Mouse (Mus musculus) ES-E14 (cell line): Measurements from ENCODE around the gene Phf6. TPM values are rescaled to one million over a fixed set of nuclear protein-coding genes. Genes with fewer than 3 reads are reported as not detected.

Source experiments
- DNase-seq: peaks from one replicate; pipeline ENCODE4 v3.0.0-alpha.2; 2013; ENCODE audit warnings: low read depth, low spot score
- H3K27ac ChIP-seq: 2 replicates; pipeline ENCODE4 v1.5.1; 2012; ENCODE audit warnings: low read depth, mild to moderate bottlenecking, low read length, moderate library complexity, mixed read lengths; ENCODE audit not compliant: poor library complexity, insufficient read depth, severe bottlenecking
- H3K36me3 ChIP-seq: 2 replicates; pipeline ENCODE4 v1.6.1; 2012; ENCODE audit warnings: mild to moderate bottlenecking, low read length, moderate library complexity, mixed read lengths; ENCODE audit not compliant: control insufficient read depth, poor library complexity, insufficient read depth, severe bottlenecking
- H3K4me1 ChIP-seq, 2 experiments: fragments of 150-350 bp in 1 of 2; sonication (generic) in 1 of 2; 2 replicates each; pipeline ENCODE4 v1.6.1; 2012; ENCODE audit warnings: low read length in 2 of 2, mild to moderate bottlenecking in 1 of 2, mixed read lengths in 1 of 2; ENCODE audit not compliant: control insufficient read depth in 2 of 2, insufficient read depth in 2 of 2, poor library complexity in 1 of 2
- H3K4me3 ChIP-seq, 2 experiments: fragments of 150-350 bp in 1 of 2; sonication (generic) in 1 of 2; 2 replicates each; pipeline ENCODE4 v1.5.1; 2012; ENCODE audit warnings: low read length in 2 of 2, low read depth in 1 of 2, mild to moderate bottlenecking in 1 of 2, mixed read lengths in 1 of 2; ENCODE audit not compliant: insufficient read depth in 1 of 2, poor library complexity in 1 of 2, severe bottlenecking in 1 of 2
- H3K9ac ChIP-seq: 2 replicates; pipeline ENCODE4 v1.6.1; 2012; ENCODE audit warnings: low read depth, mild to moderate bottlenecking, low read length, mixed read lengths; ENCODE audit not compliant: poor library complexity, insufficient read depth, severe bottlenecking
- H3K9me3 ChIP-seq: fragments of 150-350 bp; sonication (generic); 2 replicates; pipeline ENCODE4 v1.6.1; 2012; ENCODE audit warnings: low read depth, mild to moderate bottlenecking, low read length; ENCODE audit not compliant: control insufficient read depth, insufficient read depth
- CHD2 ChIP-seq: IDR thresholded peaks from 2 replicates; pipeline ENCODE4 v1.6.1; 2014; ENCODE audit warnings: mild to moderate bottlenecking, low read depth, low read length, inconsistent platforms
- HCFC1 ChIP-seq: IDR thresholded peaks from 2 replicates; pipeline ENCODE4 v1.6.1; 2012; ENCODE audit warnings: low read length, inconsistent platforms, borderline replicate concordance; ENCODE audit not compliant: insufficient read depth
- MAFK ChIP-seq: IDR thresholded peaks from 2 replicates; pipeline ENCODE4 v1.6.1; 2014; ENCODE audit warnings: mild to moderate bottlenecking, low read depth, low read length, inconsistent platforms; ENCODE audit not compliant: insufficient read depth
- ZC3H11A ChIP-seq: IDR thresholded peaks from 2 replicates; pipeline ENCODE4 v1.6.1; 2012; ENCODE audit warnings: low read depth, mild to moderate bottlenecking, inconsistent platforms, low read length, borderline replicate concordance
- ZNF384 ChIP-seq: IDR thresholded peaks from 2 replicates; pipeline ENCODE4 v1.6.1; 2012; ENCODE audit warnings: low read depth, low read length, inconsistent platforms
- in situ Hi-C, 2 experiments: fragments of 600-800 bp; cut with MboI; formaldehyde crosslinking; loops; one replicate each; pipeline ENCODE4 v1.15.1; 2025; ENCODE audit warnings: low sequenced_read_pairs in 2 of 2, inconsistent platforms in 1 of 2; ENCODE audit not compliant: unreplicated experiment in 2 of 2
- total RNA-seq: library from RNA; depleted of rRNA; stranded (reverse); fragments of 300-350 nt; gene quantifications from 2 replicates; pipeline ENCODE4 v1.2.3, GENCODE M21; 2012

The Phf6 gene
- total RNA-seq, 1 experiment, result 14.3 TPM

- H3K27ac ChIP-seq, result no peak overlapping the region
- H3K36me3 ChIP-seq, result no peaks in the 10 kb centered on the region
- H3K9ac ChIP-seq, result no peak overlapping the region
- TF ChIP-seq MAFK (no peak), ZNF384 (no peak), CHD2 (no peak), HCFC1 (no peak), ZC3H11A (no peak)
- no peak for DNase-seq
- H3K4me3 ChIP-seq, result no peak overlapping the region
- H3K9me3 ChIP-seq, result no peaks in the 10 kb centered on the region
- in situ Hi-C loops, result no loop called here
- H3K4me1 ChIP-seq, result no peaks in the 10 kb centered on the region
Measured at GRCm38 (mm10) chrX:52971211-52972006, 59.3 kb downstream of the Phf6 start.

DNA sequence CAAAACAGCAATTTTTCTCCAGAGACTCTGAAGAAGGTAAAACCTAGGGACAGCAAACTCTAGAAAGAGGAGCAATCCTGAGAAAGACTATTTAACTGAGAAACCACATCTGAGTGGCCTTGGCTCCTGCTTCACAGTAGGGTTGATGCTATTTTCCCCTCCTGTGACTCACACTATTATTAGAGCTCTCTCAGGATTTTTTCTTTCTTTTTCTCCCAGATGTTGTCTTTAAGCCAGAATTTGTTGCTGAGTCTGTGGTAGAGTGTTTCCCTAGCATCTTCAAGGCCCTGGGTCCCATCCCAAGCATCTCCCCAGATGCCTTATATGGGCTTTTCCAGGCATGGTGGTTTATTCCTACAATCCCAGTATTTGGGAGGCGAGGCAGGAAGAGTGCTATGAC, 60.1 kb downstream of the Phf6 start:
- no peak for DNase-seq
- TF ChIP-seq MAFK (no peak), ZC3H11A (no peak), HCFC1 (no peak), CHD2 (no peak), ZNF384 (no peak)
- Histone ChIP-seq H3K9ac (no peak overlapping the region), H3K4me1 (no peaks in the 10 kb centered on the region), H3K36me3 (no peaks in the 10 kb centered on the region), H3K9me3 (no peaks in the 10 kb centered on the region), H3K27ac (no peak overlapping the region), H3K4me3 (no peak overlapping the region)
- in situ Hi-C loops, result no loop called here

GRCm38 (mm10) chrX:52972680-52973079, 60.6 kb downstream of the Phf6 start:
- no peaks in the 10 kb centered on the region for H3K36me3 ChIP-seq
- no peak for TF ChIP-seq CHD2
- TF ChIP-seq MAFK, result no peak
- no peak for TF ChIP-seq HCFC1
- TF ChIP-seq ZC3H11A, result no peak
- no peak for TF ChIP-seq ZNF384
- in situ Hi-C loops, result no loop called here
- H3K4me1 ChIP-seq, result no peaks in the 10 kb centered on the region
- H3K9ac ChIP-seq, result no peak overlapping the region
- H3K27ac ChIP-seq, result no peak overlapping the region
- no peak overlapping the region for H3K4me3 ChIP-seq
- H3K9me3 ChIP-seq, result no peaks in the 10 kb centered on the region
- no peak for DNase-seq

DNA sequence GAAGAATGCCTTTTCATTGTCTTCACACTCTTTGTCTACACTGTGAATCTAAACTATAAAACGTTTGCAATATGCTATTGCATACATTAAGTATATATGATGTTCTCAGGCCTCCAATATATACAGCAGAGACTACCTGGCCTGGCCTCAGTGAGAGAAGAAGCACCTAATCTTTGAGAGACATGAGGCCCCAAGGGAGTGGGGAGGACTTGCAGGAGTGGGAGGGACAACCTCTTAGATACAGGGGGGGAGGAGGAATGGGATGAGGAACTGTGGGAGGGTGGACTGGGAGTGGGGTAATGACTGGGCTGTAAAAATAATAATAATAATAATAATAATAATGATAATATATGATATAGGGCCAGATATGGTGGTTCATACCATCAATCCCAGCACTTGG, 66.5 kb downstream of the Phf6 start:
- Histone ChIP-seq H3K4me3 (no peak overlapping the region), H3K9me3 (no peaks in the 10 kb centered on the region), H3K36me3 (no peaks in the 10 kb centered on the region), H3K4me1 (no peaks in the 10 kb centered on the region), H3K9ac (no peak overlapping the region), H3K27ac (no peak overlapping the region)
- DNase-seq, result no peak
- TF ChIP-seq MAFK (no peak), CHD2 (no peak), HCFC1 (no peak), ZNF384 (no peak), ZC3H11A (no peak)
- in situ Hi-C loops, result no loop called here

DNA sequence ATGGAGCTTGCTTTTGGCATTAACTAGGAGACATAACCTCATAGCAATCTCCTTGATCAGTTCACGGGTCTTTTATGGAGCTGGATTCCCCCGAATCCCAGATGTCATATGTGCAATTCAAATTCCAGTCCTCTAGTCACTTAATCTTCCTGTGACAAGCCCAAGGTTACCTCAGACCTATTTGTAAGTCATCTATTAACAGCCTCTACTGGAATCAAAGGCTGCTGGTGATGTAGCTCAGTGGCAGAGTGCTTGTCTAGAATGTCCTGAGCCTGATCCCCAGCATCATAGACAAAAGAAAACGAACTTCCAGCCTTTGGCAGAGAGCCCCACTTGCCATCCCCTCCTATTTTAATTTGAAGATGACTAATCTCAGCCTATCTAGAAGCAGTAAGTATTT, 69.3 kb downstream of the Phf6 start:
- Histone ChIP-seq H3K9ac (no peak overlapping the region), H3K4me3 (no peak overlapping the region), H3K4me1 (no peaks in the 10 kb centered on the region), H3K27ac (no peak overlapping the region), H3K9me3 (no peaks in the 10 kb centered on the region), H3K36me3 (no peaks in the 10 kb centered on the region)
- TF ChIP-seq ZC3H11A (no peak), ZNF384 (no peak)
- DNase-seq, result no peak
- in situ Hi-C loops, result no loop called here
